Mouse (Mus musculus) ovary, postnatal 14 days (tissue): ENCODE measurements at regions not wholly inside any gene's neighbourhood (a gene's known extent, or its start where the extent isn't known, plus 50 kb on each side); places are given as distances from the start of the nearest gene placed in this dataset.
A peak's percentile ranks its signal among the peaks of the same experiment; 100 is the strongest.

Experiments
- DNase-seq: peaks from one replicate; pipeline ENCODE4 v3.0.0; 2022; ENCODE audit warnings: low spot score

- DNase-seq = no peak
Observed at GRCm38 (mm10) chr13:99847531-99847930, 53.4 kb downstream of the Cartpt start.

- DNase-seq = no peak
Observed at GRCm38 (mm10) chr13:99842626-99843025, 58.3 kb downstream of the Cartpt start.

- DNase-seq = no peak
Observed at GRCm38 (mm10) chr13:99839446-99839845, 61.4 kb downstream of the Cartpt start.

GRCm38 (mm10) chr13:99837772-99838425, 63.0 kb downstream of the Cartpt start:
- peak; percentile 61 for DNase-seq

- DNase-seq = no peak
Observed at GRCm38 (mm10) chr13:99837180-99837579, 63.7 kb downstream of the Cartpt start.

GRCm38 (mm10) chr13:99836586-99836985, 64.3 kb downstream of the Cartpt start:
- DNase-seq = no peak

- no peak for DNase-seq
Observed at GRCm38 (mm10) chr13:99835518-99835917, 65.4 kb downstream of the Cartpt start.

GRCm38 (mm10) chr13:99830080-99830724, 70.7 kb downstream of the Cartpt start:
- DNase-seq = no peak

- no peak for DNase-seq
Observed at GRCm38 (mm10) chr13:99827573-99827972, 73.3 kb downstream of the Cartpt start.

- no peak for DNase-seq
Observed at GRCm38 (mm10) chr13:99824625-99825024, 76.3 kb downstream of the Cartpt start.

- no peak for DNase-seq
Observed at GRCm38 (mm10) chr13:99816666-99817065, 84.2 kb downstream of the Cartpt start.

- DNase-seq = no peak
Observed at GRCm38 (mm10) chr13:99815786-99816185, 85.1 kb downstream of the Cartpt start.

GRCm38 (mm10) chr13:99814801-99815200, 86.1 kb downstream of the Cartpt start:
- DNase-seq = no peak

- DNase-seq = no peak
Observed at GRCm38 (mm10) chr13:99814033-99814556, 86.8 kb downstream of the Cartpt start.

GRCm38 (mm10) chr13:99794448-99794847, 106.4 kb downstream of the Cartpt start:
- DNase-seq = no peak

- no peak for DNase-seq
Observed at GRCm38 (mm10) chr13:99793786-99794435, 107.0 kb downstream of the Cartpt start.

GRCm38 (mm10) chr13:99793001-99793400, 107.9 kb downstream of the Cartpt start:
- no peak for DNase-seq

- no peak for DNase-seq
Observed at GRCm38 (mm10) chr13:99790951-99791350, 109.9 kb downstream of the Cartpt start.

- DNase-seq = no peak
Observed at GRCm38 (mm10) chr13:99787760-99788159, 113.1 kb downstream of the Cartpt start.

- no peak for DNase-seq
Observed at GRCm38 (mm10) chr13:99785427-99785826, 115.5 kb downstream of the Cartpt start.

GRCm38 (mm10) chr13:99784314-99784713, 116.6 kb downstream of the Cartpt start:
- DNase-seq = no peak

GRCm38 (mm10) chr13:99782883-99783721, 117.8 kb downstream of the Cartpt start:
- no peak for DNase-seq
